In the genomic region with DNA sequence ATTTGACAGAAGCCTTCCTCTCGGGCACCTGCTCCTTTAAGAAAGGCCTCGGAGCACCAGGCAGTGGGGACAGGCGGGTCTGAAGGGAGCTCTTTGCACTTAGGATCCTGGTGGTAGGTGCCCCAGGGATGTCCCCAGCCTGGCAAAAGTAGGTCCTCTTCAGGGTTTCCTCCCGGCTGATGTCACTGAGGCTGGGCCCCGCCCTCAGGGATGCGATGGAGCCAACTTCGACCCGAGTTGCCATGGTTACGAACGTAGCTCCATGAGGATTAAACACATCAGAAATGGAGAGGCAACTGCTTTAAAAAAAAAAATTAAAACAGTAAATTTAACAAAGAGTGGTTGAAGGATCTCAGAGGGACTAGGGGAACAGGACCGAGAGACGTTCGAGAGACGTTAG, we compare ENCODE assay signal across 36 mouse cellular contexts. TPM values are rescaled to one million over a fixed set of nuclear protein-coding genes. Genes with fewer than 3 reads are reported as not detected.
DNase-seq lines count a peak whose midpoint lies in the region; ATAC-seq and TF ChIP-seq lines count a peak whose summit lies in the region.
"Had no signal": no experiment of that assay in that cellular context is flagged by ENCODE, and none has a peak within 500 bp of the region (broad histone marks: within the 10 kb centered on the region; RNA-seq: fewer than 3 reads in every experiment).

No protein-coding gene starts in this region.

- DNase-seq in gastrocnemius, adult 2 months: no peak
- DNase-seq in gastrocnemius, postnatal 4 days (ENCODE audit: low spot score in 2 of 2): no peak
- no peak for DNase-seq in neural tube, embryonic 10.5 days (ENCODE audit: extremely low spot score, low spot score)
- no peak for DNase-seq in limb, embryonic 10.5 days (ENCODE audit: low spot score)
- DNase-seq in spleen, postnatal 10 days (ENCODE audit: low spot score in 2 of 2): no peak
- no peak for DNase-seq in liver, postnatal 0 days
- DNase-seq: cerebellum, adult 2 months; cerebellum, postnatal 25 days; embryo, embryonic 11 days; heart, postnatal 36 days; kidney, adult 9 months; kidney, postnatal 14 days; layer of hippocampus, postnatal 36 days; lung, postnatal 4 days; right cerebral cortex, postnatal 14 days; thymus, postnatal 36 days had no signal

- peak overlapping the region; percentile 26; the same call in 1 of the 2 replicates for H3K9ac ChIP-seq in neural tube, embryonic 13.5 days
- no peak overlapping the region for H3K9ac ChIP-seq in neural tube, embryonic 15.5 days (replicated peaks)
- no peak overlapping the region for H3K9ac ChIP-seq in liver, postnatal 0 days (replicated peaks)
- H3K9ac ChIP-seq: embryonic facial prominence, embryonic 13.5 days; forebrain, embryonic 15.5 days; heart, embryonic 15.5 days; limb, embryonic 15.5 days; liver, embryonic 15.5 days had no signal

- no peak for TF ChIP-seq EP300 in liver, postnatal 0 days (IDR thresholded peaks at IDR 0.05; ENCODE audit: low read depth)

- H3K36me3 ChIP-seq in neural tube, embryonic 13.5 days: no peaks in the 10 kb centered on the region
- no peaks in the 10 kb centered on the region for H3K36me3 ChIP-seq in limb, embryonic 10.5 days
- no peaks in the 10 kb centered on the region for H3K36me3 ChIP-seq in neural tube, embryonic 15.5 days
- H3K36me3 ChIP-seq in liver, postnatal 0 days (replicated peaks; ENCODE audit: insufficient read depth, low read length): peaks cover 4% of the 10 kb centered on the region; the same call in 1 of the 2 replicates
- H3K36me3 ChIP-seq: embryonic facial prominence, embryonic 13.5 days; forebrain, embryonic 15.5 days; limb, embryonic 15.5 days; liver, embryonic 15.5 days had no signal

- peak overlapping the region; percentile 43 for H3K27ac ChIP-seq in gastrocnemius, adult 2 months
- no peak overlapping the region for H3K27ac ChIP-seq in neural tube, embryonic 13.5 days (replicated peaks)
- H3K27ac ChIP-seq in limb, embryonic 10.5 days: 0 out of 2 replicates have a peak overlapping the region, but pooled peaks have one; percentile 14
- peak overlapping the region; percentile 8; the same call in 1 of the 2 replicates for H3K27ac ChIP-seq in neural tube, embryonic 15.5 days (replicated peaks)
- H3K27ac ChIP-seq in liver, postnatal 0 days (ENCODE audit: low read depth): no peak overlapping the region
- H3K27ac ChIP-seq: embryonic facial prominence, embryonic 13.5 days; forebrain, embryonic 15.5 days; heart, embryonic 15.5 days; limb, embryonic 15.5 days; liver, embryonic 15.5 days had no signal

- no peak overlapping the region for H3K4me2 ChIP-seq in neural tube, embryonic 13.5 days
- H3K4me2 ChIP-seq in neural tube, embryonic 15.5 days: no peak overlapping the region
- no peak overlapping the region for H3K4me2 ChIP-seq in liver, postnatal 0 days (ENCODE audit: low read depth, low read length)
- H3K4me2 ChIP-seq: embryonic facial prominence, embryonic 13.5 days; forebrain, embryonic 15.5 days; heart, embryonic 15.5 days; limb, embryonic 15.5 days; liver, embryonic 15.5 days had no signal

- WGBS in neural tube, embryonic 13.5 days: 75% methylated on average over 14 of the region's 14 CpGs
- WGBS in limb, embryonic 10.5 days: 81% methylated on average over 14 of the region's 14 CpGs
- 68% methylated on average over 14 of the region's 14 CpGs for WGBS in neural tube, embryonic 15.5 days
- WGBS in liver, postnatal 0 days (ENCODE audit: insufficient replicate concordance): 80% methylated on average over 14 of the region's 14 CpGs

- no peaks in the 10 kb centered on the region for H3K27me3 ChIP-seq in neural tube, embryonic 13.5 days
- H3K27me3 ChIP-seq in limb, embryonic 10.5 days (ENCODE audit: low read depth, poor library complexity, severe bottlenecking): no peaks in the 10 kb centered on the region
- H3K27me3 ChIP-seq in neural tube, embryonic 15.5 days (replicated peaks): no peaks in the 10 kb centered on the region
- no peaks in the 10 kb centered on the region for H3K27me3 ChIP-seq in liver, postnatal 0 days (ENCODE audit: insufficient read depth, low read length)
- H3K27me3 ChIP-seq: embryonic facial prominence, embryonic 13.5 days; forebrain, embryonic 15.5 days; heart, embryonic 15.5 days; limb, embryonic 15.5 days; liver, embryonic 15.5 days had no signal

- no peak for TF ChIP-seq CTCF in gastrocnemius, adult 2 months (IDR thresholded peaks at IDR 0.05)
- no peak for TF ChIP-seq CTCF in liver, postnatal 0 days (IDR thresholded peaks at IDR 0.05; ENCODE audit: low read depth)

- peaks cover 17% of the 10 kb centered on the region for H3K4me1 ChIP-seq in neural tube, embryonic 13.5 days (replicated peaks)
- H3K4me1 ChIP-seq in limb, embryonic 10.5 days: peaks cover 36% of the 10 kb centered on the region
- peaks cover 17% of the 10 kb centered on the region for H3K4me1 ChIP-seq in neural tube, embryonic 15.5 days
- no peaks in the 10 kb centered on the region for H3K4me1 ChIP-seq in liver, postnatal 0 days (ENCODE audit: insufficient read depth)
- H3K4me1 ChIP-seq: liver, embryonic 15.5 days had no signal

- no peak for ATAC-seq in neural tube, embryonic 13.5 days (ENCODE audit: low read depth)
- ATAC-seq in neural tube, embryonic 15.5 days (ENCODE audit: low FRiP score): peak; percentile 40
- no peak for ATAC-seq in liver, postnatal 0 days
- ATAC-seq: forebrain, embryonic 15.5 days; hindbrain, embryonic 16.5 days; intestine, embryonic 16.5 days had no signal

- intact Hi-C loops in gastrocnemius, adult 2 months (cut with DNase I): no loop called here

- H3K9me3 ChIP-seq in neural tube, embryonic 13.5 days: no peaks in the 10 kb centered on the region
- H3K9me3 ChIP-seq in limb, embryonic 10.5 days (replicated peaks): no peaks in the 10 kb centered on the region
- no peaks in the 10 kb centered on the region for H3K9me3 ChIP-seq in neural tube, embryonic 15.5 days (replicated peaks)
- H3K9me3 ChIP-seq in liver, postnatal 0 days (ENCODE audit: low read length): no peaks in the 10 kb centered on the region
- H3K9me3 ChIP-seq: embryonic facial prominence, embryonic 13.5 days; forebrain, embryonic 15.5 days; heart, embryonic 15.5 days; limb, embryonic 15.5 days; liver, embryonic 15.5 days had no signal

- no peak overlapping the region for H3K4me3 ChIP-seq in gastrocnemius, adult 2 months
- no peak overlapping the region for H3K4me3 ChIP-seq in neural tube, embryonic 13.5 days
- H3K4me3 ChIP-seq in limb, embryonic 10.5 days: no peak overlapping the region
- no peak overlapping the region for H3K4me3 ChIP-seq in neural tube, embryonic 15.5 days (replicated peaks)
- no peak overlapping the region for H3K4me3 ChIP-seq in liver, postnatal 0 days (ENCODE audit: low read depth, low read length)
- H3K4me3 ChIP-seq: embryonic facial prominence, embryonic 13.5 days; erythroblast, embryonic 14.5 days; forebrain, embryonic 15.5 days; heart, embryonic 15.5 days; limb, embryonic 15.5 days; liver, embryonic 15.5 days had no signal

RNA-seq across cellular contexts. Expression of a gene that starts 29.1 kb away (rescaled TPM):
- 10 to 100 TPM; 19.6 to 24.6 TPM for total RNA-seq in gastrocnemius, adult 2 months (2021)
- 10 to 100 TPM; 50.3 to 50.7 TPM for total RNA-seq in gastrocnemius, postnatal 4 days (2021)
- 2.6 and 3.4 TPM in 2 replicates for polyA plus RNA-seq in neural tube, embryonic 13.5 days (2015; fragmentation: Nextera tagmentation; extraction: Ambion mirVana)
- polyA plus RNA-seq in limb, embryonic 10.5 days (2016; fragmentation: Nextera tagmentation; extraction: Ambion mirVana): 2.5 and 2.9 TPM in 2 replicates
- polyA plus RNA-seq in neural tube, embryonic 15.5 days (2015; fragmentation: Nextera tagmentation; extraction: Ambion mirVana): 3.0 and 5.5 TPM in 2 replicates
- 2.7 and 3.1 TPM in 2 replicates for polyA plus RNA-seq in liver, postnatal 0 days (2015; fragmentation: Nextera tagmentation; extraction: Ambion mirVana)

RNA-seq across cellular contexts. Expression of a gene that starts 34.8 kb away (rescaled TPM):
- total RNA-seq in gastrocnemius, adult 2 months (2021): not detected
- total RNA-seq in gastrocnemius, postnatal 4 days (2021): not detected
- polyA plus RNA-seq in neural tube, embryonic 13.5 days (2015; fragmentation: Nextera tagmentation; extraction: Ambion mirVana): 0.14 TPM in 1 of 2 replicates, not detected in the other
- polyA plus RNA-seq in limb, embryonic 10.5 days (2016; fragmentation: Nextera tagmentation; extraction: Ambion mirVana): not detected in 2 replicates
- polyA plus RNA-seq in neural tube, embryonic 15.5 days (2015; fragmentation: Nextera tagmentation; extraction: Ambion mirVana): not detected in 2 replicates
- polyA plus RNA-seq in liver, postnatal 0 days (2015; fragmentation: Nextera tagmentation; extraction: Ambion mirVana): not detected in 2 replicates
- total RNA-seq: adrenal gland, adult 18-20 months; adrenal gland, postnatal 4 days; heart, postnatal 36 days; layer of hippocampus, adult 18-20 months; layer of hippocampus, postnatal 36 days; left cerebral cortex, postnatal 36 days; megakaryocyte-erythroid progenitor cell, adult 5-6 weeks had no signal
- polyA plus RNA-seq: embryonic facial prominence, embryonic 13.5 days; erythroblast, embryonic 14.5 days; forebrain, embryonic 15.5 days; gonadal fat pad, adult 2 months; heart, embryonic 15.5 days; hindbrain, embryonic 16.5 days; liver, embryonic 15.5 days; lung, embryonic 16.5 days; neural tube, embryonic 14.5 days; spleen, adult 2 months; stomach, embryonic 14.5 days had no signal

Comparison
In these comparisons a context has a peak if more than half of its experiments do, and no peak if none do; other contexts are left out.
1. H3K27ac ChIP-seq: peak in gastrocnemius, adult 2 months (single experiment), limb, embryonic 10.5 days (single experiment) and neural tube, embryonic 15.5 days (single experiment); none in neural tube, embryonic 13.5 days (single experiment) and liver, postnatal 0 days (single experiment).